Mouse (Mus musculus): ENCODE data around the gene Gabpb1.
"Not testable (repeated sequence)": the region's sequence is repeated elsewhere in the genome, so short reads cannot be mapped to it uniquely, and the experiment has no call there.

The Gabpb1 gene

DNA sequence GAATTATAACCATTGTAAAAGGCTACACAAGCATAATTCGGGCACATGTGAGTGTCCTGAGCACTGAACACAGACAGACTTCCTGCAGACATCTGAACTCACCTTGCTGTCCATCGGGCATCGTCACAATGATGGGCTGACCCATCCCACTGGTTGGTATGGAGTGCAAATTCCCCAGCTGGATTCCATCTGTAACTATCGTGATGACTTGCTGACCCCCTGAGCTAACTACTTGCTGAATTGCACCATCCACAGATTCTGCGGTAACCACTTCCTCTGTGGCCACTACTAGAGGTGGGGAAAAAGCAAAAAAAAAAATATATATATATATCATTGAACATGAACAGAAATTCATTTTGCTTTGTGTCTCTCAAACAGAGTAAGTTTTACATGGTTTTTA is 29.7 kb downstream of the Gabpb1 start:
- in situ Hi-C loops (cut with MboI; ENCODE audit: unreplicated experiment in 2 of 2), result no loop called here

DNA sequence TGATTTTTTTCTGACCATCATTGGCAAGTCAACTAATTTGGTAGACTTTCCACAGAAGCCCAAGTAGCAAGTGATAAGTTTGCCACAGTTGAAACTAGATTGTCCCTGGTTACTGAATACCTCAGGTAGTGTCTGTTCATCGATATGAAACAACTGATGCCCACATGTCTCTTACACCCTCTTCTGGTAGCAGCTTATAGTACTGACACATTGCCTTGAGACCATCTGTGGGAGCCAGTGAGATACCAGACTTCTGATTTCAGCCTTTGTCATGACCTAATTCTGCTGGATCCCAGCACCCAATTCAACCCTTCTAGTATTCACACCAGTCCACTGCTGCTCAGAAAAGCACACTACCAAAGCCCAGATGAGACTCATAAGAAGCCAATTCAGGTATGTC is 31.4 kb downstream of the Gabpb1 start:
- in situ Hi-C loops (cut with MboI; ENCODE audit: unreplicated experiment in 2 of 2), result loop anchor here in 1 of 2 experiments (5.0 kb wide), 1 partner anchor 42 kb away; no protein-coding TSS in a partner anchor

DNA sequence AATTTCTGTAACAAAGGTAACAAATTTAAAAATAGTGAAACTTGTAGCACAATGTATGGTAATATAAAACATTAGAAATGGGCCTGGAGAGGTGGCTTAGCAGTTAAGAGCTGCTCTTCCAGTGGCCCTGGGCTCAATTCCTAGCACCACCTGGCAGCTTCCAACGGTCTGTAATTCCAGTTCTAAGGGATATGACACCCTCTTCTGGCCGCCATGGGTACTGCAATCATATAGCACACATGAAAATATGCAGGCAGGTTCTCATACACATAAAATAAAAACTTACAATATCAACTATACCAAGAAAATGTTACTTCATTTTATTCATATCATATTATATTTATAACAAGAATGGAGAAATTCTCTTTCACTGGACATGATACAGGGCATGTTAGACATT is 35.8 kb downstream of the Gabpb1 start:
- in situ Hi-C loops (cut with MboI; ENCODE audit: unreplicated experiment in 2 of 2), result loop anchor here in 1 of 2 experiments (5.0 kb wide), 1 partner anchor 38 kb away; no protein-coding TSS in a partner anchor

DNA sequence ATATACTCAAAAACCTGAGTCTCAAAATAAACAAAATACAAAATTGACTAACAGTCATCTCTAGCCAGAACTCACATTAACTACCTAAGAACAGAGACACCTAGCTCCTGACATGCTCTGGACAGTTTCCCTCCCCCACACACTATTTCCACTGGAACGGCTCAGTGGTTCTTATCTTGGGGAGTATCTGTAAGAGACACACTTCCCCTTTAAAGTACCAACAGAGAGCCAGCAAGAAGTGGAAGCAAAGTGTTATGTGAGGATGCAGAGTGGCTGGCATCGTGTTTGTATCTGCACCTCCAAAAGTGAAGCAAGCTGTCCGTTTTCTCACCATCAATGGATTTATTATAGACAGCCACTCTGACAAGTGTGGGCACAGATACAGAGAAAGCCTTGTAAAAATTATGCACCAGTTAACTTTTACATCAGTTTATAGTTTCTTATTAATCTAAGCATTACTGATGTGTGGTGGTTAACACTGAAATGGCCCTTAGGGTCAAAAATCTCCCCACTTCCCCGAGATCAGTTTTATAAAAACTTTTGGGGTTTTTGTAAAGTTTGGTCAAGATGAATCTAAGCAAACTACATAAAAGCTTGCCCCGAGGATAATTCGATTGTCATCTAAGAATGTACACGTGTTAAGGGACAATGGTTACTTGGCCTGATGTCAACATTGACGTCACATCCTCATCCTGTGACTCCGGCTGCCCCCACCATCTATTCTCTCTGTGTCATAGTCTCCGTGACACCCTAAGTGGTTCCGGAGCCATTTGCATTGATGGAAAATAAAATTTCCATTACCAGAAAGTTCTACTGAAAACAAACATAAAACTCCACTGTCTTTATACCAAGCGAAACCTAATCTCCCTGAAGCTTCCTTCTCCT is 40.0 kb downstream of the Gabpb1 start:
- in situ Hi-C loops (cut with MboI; ENCODE audit: unreplicated experiment in 2 of 2), result no loop called here

DNA sequence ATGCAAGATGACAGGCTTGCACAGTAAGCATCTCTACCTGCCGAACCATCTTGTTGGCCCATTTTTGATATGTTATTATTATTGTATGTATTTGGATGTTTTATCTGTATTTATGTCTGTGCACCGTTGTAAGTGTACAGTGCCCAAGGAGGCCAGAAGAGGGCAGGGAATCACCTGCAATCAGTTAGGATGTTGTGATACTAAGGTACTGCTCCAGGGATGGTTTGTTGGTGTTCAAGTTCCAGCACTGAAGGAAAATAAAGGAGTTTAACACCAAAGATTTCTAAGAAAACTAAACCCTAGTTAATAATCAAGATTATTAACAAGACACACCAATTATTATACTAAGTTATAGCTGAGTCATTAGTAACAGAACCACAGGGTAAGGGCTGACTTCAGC is 43.0 kb downstream of the Gabpb1 start:
- in situ Hi-C loops (cut with MboI; ENCODE audit: unreplicated experiment in 2 of 2), result no loop called here

DNA sequence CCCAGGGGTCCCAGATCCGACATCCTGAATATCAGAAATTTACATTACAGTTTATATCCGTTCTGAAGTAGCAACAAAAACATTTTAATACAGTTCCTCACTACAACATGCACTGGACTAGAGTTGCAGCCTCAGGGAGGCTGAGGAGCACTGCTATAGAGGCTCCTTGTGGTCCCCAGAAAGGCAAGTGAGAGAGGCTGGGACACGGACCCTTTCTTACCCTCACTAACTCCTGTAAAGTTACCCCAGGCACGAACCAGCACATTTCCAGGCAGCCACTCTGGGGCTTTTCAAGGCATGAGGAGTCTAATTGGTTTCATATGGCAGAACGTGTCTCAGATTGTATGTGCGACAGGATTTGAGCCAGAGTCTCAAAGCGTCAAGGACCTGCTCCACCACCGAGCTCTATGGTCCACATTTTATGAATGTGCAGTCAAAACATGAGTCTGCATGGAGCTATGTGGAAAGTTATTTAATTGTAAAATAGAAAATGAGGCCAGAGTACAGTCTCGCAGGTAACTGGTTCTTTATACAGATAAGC is 47.6 kb downstream of the Gabpb1 start:
- in situ Hi-C loops (cut with MboI; ENCODE audit: unreplicated experiment in 2 of 2), result no loop called here

DNA sequence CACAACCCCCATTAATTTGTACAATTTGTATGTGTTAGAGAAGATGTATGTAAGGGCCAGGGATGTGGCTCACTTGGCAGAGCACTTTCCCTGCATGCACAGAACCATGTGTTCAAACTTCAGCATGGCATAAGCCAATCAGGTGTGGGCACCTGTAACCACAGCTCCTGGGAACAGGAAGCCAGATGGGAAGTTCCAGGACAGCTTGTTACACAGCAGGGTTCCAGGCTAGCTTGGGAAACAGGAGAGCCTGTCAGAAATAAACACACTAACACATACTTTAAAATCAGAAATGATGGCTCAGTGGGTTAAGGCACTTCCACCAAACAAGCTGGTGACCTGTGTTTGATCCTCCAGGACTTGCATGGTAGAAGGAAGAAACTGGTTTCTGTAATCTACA is 53.0 kb downstream of the Gabpb1 start:
- in situ Hi-C loops (cut with MboI; ENCODE audit: unreplicated experiment in 2 of 2), result no loop called here

DNA sequence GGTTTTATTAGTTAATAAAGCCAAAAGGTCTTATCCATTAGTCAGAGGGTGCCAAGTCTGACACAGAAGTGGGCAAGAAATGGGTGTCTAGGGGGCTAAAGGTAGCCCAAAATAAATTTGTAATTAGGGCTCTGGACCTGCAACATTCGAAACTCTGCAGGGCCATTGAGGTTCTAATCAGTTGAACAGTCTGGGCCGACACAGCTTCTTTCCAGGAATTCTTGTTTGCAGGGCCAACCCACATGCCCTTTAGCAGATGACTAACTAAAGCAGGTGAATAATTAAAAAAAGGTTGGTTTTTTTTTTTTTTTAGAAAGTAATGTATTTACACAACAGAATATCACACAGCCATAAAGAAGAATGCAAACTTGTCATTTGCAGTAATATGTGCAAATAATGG is 53.7 kb downstream of the Gabpb1 start:
- in situ Hi-C loops (cut with MboI; ENCODE audit: unreplicated experiment in 2 of 2), result no loop called here

DNA sequence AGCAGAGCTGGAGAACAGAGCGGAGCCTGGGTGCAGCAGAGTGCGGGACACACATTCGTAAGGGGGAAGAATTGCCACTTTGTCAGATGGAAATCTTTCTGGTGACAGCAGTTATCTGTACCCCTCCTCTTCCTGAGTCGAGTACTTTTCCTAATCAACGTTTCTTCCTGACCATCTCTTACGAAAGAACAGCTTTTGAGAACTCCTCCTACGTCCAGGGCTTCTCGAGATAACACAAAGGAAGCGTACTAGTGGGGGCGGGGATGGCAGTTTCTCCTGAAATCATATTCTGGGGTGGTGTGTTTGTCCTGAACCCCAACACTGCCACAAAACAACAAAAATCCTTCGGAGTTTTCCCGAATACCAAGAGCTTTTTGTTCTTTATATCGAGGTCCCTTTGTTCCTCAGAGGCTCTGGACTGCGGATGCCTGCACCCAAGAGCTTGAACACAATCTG is 56.9 kb downstream of the Gabpb1 start, which contains the start of gene Hdc:
Hdc (minus strand) TSS at position 51 of the 456 bp plus-strand sequence.
- in situ Hi-C loops (cut with MboI; ENCODE audit: unreplicated experiment in 2 of 2), result no loop called here

DNA sequence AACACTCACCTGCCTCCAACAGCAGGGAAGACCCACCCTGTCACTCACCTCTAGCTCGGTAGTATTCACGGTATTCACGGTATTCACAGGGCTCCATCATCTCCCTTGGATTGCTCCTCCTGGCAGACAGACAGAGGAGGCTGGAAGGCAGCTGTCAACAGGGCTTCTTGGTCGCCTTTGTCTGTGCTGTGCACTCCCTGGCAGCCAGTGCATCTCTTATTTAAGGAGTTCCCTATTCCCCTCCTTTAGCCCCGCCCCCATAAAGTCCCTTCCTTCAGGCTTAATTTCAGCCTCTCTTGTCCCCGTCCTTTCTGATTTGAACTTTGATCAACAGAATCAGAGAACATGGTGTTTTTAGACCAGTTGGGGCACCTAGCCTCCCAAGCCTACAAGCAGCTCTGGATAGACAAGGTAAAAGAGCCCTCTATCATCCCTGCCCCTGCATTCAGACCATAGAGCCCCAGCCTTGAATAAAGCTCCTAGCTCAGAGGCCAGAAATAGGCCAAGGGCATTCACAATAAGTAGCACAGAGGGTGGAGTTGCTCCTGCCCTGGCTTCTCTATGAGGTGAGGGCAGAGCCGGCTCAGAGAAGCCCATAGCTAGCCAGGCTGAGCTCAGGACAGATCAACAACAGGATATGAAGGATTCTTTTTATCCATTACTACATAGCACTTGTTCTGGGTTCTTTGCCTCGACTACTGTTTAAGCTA is 57.5 kb downstream of the Gabpb1 start:
- in situ Hi-C loops (cut with MboI; ENCODE audit: unreplicated experiment in 2 of 2), result no loop called here

DNA sequence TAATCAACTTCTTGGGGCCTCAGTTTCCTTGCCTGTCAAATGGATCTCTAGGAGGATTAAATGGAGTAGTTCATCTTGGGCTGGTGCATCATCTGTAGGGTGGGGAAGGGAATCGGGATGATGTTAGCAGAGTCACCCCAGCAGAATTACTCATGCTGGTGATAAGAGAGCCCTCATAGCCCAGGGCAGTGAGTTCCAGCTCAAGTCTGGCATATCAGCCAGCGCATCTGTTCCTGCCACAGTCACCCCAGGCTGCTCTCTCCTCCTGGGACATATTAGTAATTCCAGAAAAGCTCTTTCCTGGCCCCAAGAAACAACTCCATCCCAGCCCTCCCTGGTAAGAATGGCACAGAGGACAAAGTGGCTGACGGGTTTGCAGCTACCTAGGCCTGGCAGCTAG is 60.8 kb downstream of the Gabpb1 start:
- in situ Hi-C loops (cut with MboI; ENCODE audit: unreplicated experiment in 2 of 2), result no loop called here

DNA sequence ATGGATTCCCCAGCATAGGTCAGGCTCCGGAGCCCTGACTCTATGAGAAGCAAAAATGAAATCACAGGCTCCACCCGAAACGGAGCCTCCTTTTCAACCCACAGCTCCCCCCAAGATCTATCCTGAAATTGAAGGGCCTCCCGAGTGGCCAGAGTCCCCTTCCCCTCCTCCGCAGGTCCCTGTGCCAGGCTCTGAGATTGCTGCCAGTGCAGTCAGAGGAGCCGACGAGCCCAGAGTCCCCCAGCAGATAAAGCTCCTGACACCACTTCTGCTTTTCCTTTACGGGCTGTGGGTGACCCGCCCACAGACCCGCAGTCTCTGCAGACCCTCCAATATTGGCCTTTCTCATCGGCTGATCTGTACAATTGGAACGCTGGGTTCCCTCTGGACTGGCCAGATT is 66.5 kb downstream of the Gabpb1 start:
- in situ Hi-C loops (cut with MboI; ENCODE audit: unreplicated experiment in 2 of 2), result not testable (repeated sequence)

DNA sequence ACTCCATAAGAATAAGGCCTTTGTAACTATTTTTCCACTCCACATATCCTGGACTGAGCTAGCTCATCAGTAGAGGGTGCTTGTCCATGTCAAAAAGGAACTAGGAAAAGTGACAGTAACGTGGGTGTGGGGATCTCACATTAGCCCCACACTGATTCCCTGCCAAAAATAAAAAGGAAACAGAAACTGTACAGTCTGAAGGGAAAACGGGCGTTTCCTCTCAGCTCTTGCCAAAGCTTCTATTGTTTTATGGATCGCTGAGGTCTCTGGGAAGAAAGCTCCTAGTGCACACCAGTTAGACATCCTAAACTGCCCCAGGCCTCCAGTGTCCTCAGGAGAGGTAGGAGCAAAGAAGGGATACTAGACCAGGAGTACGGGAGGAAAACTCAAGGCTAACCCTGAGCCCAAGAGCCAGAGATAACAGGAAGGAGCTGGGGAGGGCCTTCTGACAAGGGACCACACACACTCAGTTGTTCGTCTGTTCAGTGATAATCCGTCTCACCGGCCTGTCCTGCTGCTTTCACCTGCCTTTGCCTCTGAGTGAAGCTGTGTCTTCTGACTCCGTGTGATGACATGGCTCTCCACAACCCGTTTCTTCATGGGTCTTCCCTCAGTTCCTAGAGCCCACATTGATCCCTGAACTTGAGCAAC is 68.5 kb downstream of the Gabpb1 start:
- in situ Hi-C loops (cut with MboI; ENCODE audit: unreplicated experiment in 2 of 2), result no loop called here

DNA sequence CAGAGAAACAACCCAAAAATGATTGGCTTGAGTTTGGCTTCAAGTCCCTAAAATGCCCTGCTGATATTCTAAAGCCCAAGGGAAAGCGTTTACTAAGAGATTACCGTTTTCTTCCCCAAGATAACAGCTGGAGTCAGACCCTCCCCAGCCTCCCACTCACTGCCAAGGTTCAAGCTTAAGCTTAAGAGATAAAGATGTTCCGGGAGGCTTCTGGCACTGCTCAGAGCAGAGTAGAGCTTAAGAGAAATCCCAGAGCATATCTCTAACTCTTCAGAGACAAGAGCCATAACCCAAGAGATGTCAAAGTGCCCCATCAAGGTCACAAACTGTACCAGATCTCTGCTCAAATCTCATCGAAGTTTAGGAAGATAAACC is 69.5 kb downstream of the Gabpb1 start:
- in situ Hi-C loops (cut with MboI; ENCODE audit: unreplicated experiment in 2 of 2), result no loop called here

DNA sequence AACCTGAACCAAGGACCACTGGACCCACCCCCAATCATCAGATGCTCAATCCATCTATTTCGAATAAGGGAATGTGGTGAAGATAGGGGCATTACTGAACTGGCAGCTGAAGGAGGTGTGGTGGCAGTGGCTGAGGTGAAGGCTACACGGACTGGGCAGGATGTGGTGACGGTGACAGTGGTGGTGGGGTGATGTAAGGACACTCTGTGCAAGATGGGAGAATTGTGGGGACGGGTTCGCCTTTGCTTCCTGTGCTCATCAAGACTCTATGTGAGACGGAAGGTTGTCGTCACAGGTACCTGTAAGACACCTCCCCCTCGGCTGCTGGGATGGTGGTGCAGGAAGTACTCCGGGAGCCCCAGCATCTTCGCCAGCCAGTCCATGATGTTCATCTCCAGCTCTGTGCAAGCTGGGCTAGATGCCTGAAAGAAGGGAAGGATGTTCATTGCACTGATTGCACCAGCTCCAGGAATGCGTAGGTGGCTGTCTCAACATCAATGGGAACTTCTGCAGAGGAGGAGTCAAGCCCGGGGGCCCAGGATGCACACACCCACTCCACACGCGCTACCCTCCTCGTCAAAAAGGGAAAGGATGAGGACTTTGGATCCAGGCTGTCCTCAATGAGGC is 70.0 kb downstream of the Gabpb1 start:
- in situ Hi-C loops (cut with MboI; ENCODE audit: unreplicated experiment in 2 of 2), result no loop called here

DNA sequence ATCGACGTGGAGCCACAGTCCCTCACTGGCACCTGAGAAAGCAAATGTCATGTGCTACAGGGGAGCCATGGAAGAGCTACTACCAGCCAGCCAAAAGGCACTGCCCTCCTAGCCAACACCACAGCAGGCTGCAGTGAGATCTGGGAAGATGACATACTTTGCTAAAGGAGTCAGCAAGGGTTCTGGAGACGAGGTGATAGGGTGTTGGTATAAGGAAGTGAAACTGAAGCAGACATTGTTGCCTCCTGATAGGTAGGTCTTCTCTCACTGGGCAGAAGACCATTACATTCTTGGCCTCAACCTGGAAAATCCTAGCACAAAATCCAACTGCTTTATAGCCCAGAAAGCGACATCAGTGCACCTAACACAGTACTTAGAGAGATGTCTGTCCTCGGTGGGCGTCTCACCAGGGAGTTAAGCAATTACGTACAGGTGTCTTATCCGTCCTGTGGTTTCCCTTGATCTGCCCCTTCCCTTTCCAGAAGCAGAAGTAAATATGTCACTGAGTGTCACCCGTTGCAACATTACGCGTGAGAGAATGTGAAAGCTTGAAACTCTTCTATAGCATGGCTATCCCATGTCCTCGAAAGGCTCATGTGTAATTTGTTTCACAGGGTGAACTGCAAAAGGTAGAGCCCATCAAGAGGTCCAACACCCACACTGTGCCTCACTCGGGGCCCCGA is 74.1 kb downstream of the Gabpb1 start:
- in situ Hi-C loops (cut with MboI; ENCODE audit: unreplicated experiment in 2 of 2), result loop anchor here in 1 of 2 experiments (5.0 kb wide), 1 partner anchor 40 kb away; no protein-coding TSS in a partner anchor

DNA sequence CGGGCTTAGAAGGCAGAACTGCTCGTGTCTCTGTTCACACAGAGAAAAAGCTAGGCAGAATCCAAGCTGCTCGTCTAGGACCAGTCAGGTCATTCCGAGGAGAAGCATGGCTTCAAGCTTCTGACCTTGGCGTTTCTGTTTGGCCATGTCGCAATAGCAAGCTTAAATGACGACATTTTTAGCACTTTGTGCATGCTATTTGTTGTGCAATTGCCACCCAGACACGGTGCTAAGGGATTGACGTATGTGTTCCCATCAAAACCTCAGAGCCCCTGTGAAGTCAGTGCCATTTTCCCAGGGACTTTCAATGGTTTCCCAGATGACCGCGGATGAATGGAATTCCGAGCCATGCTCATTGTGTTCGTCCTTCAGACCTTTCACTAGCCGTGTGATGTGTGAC is 75.6 kb downstream of the Gabpb1 start:
- in situ Hi-C loops (cut with MboI; ENCODE audit: unreplicated experiment in 2 of 2), result loop anchor here in 1 of 2 experiments (5.0 kb wide), 1 partner anchor 42 kb away; no protein-coding TSS in a partner anchor

DNA sequence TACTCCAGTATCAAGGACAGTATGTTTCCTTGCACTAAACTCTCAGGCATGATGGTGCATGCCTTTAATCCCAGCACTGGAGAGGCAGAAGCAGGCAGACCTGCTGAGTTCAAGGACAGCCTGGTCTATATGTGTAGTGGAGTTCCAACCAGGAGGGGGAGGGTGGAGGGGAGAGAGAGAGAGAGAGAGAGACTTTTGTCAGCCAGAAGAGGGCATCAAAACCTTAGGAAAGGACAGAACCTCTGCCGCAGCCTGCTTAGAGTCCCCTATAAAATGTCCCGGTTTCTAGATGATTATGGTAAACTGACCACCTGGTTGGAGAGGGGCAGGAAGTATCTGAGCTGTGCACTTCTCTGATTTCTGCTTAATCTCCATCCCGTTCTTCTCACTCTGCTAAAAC is 77.1 kb downstream of the Gabpb1 start:
- in situ Hi-C loops (cut with MboI; ENCODE audit: unreplicated experiment in 2 of 2), result loop anchor here (5.0 kb wide), 3 partner anchors 63 to 408 kb away; partner anchors contain the start of genes Ap4e1 (in 2 of the 2) and Usp50 (in 1 of the 2)

DNA sequence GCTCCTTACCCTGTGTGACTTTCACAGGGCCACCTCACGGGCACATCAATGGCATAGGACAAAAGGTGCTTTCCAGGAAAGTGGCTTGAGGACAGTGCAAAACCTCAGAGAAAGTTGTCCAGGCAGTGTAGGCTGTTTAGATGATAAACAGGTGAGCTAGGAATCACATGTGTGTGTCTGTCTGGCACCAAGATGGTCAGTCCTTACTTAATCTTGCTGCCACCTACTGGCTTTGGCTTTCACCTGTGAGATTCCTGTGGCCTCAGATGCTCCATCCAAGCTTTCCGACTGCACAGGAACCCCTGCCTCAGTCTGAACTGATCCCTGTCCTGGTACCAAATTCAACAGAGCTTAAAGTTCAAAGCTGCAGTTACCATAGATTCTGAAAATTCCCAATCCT is 77.8 kb downstream of the Gabpb1 start:
- in situ Hi-C loops (cut with MboI; ENCODE audit: unreplicated experiment in 2 of 2), result loop anchor here (5.0 kb wide), 3 partner anchors 64 to 409 kb away; partner anchors contain the start of genes Ap4e1 (in 2 of the 2) and Usp50 (in 1 of the 2)
